Comparison of ENCODE assay signal across 8 mouse cellular contexts in genomic region chr15:6622512-6622911, GRCm38 (mm10).
DNase-seq lines count a peak whose midpoint lies in the region; ATAC-seq and TF ChIP-seq lines count a peak whose summit lies in the region.

No protein-coding gene starts in this region.

- H3K9me3 ChIP-seq in CH12.LX (replicated peaks; ENCODE audit: low read length): no peaks in the 10 kb centered on the region
- no peaks in the 10 kb centered on the region for H3K9me3 ChIP-seq in heart, postnatal 0 days (replicated peaks; ENCODE audit: control insufficient read depth, low read length)

- peak; percentile 58 for TF ChIP-seq RAD21 in CH12.LX (IDR thresholded peaks at IDR 0.05; ENCODE audit: low read depth, low read length)

- ATAC-seq in heart, postnatal 0 days (ENCODE audit: insufficient read depth, low read depth): peak; percentile 64; the same call in 1 of the 2 replicates

- H3K79me2 ChIP-seq in CH12.LX (replicated peaks; ENCODE audit: control insufficient read depth, extremely low read depth, insufficient read depth, poor library complexity, severe bottlenecking): no peaks in the 10 kb centered on the region

- in situ Hi-C loops in CH12.LX (cut with MboI; ENCODE audit: low pct_ligation_motif_present, low pct_unique_long_range_greater_than_20kb, low sequenced_read_pairs): loop anchor here (25.0 kb wide), 1 partner anchor 385 kb away; no protein-coding TSS in a partner anchor

- TF ChIP-seq POLR2A in CH12.LX (IDR thresholded peaks at IDR 0.05; ENCODE audit: low read depth, low read length): no peak

- dilution Hi-C loops in CH12.LX (cut with MboI; ENCODE audit: extremely low pct_ligation_motif_present, extremely low pct_unique_long_range_greater_than_20kb, low sequenced_read_pairs): no loop called here

- WGBS in heart, postnatal 0 days: 4% methylated on average over 5 of the region's 5 CpGs

- no peak overlapping the region for H3K27ac ChIP-seq in CH12.LX (ENCODE audit: insufficient read depth, low read depth)
- no peak overlapping the region for H3K27ac ChIP-seq in heart, postnatal 0 days (ENCODE audit: low read depth)

- H3K9ac ChIP-seq in CH12.LX (ENCODE audit: insufficient read depth, low read depth): 0 out of 2 replicates have a peak overlapping the region, but pooled peaks have one; percentile 27
- no peak overlapping the region for H3K9ac ChIP-seq in heart, postnatal 0 days (replicated peaks; ENCODE audit: low read depth, low read length)

- no peak overlapping the region for H3K4me3 ChIP-seq in CH12.LX (replicated peaks in 1 of 3; ENCODE audit: low read depth in 2 of 3, low read length in 2 of 3, poor library complexity in 1 of 3)
- H3K4me3 ChIP-seq in heart, postnatal 0 days (ENCODE audit: low read depth, low read length): no peak overlapping the region

- peaks cover 3 to 29% of the 10 kb centered on the region in 2 experiments; a peak in 2 of 4 replicates for H3K4me1 ChIP-seq in CH12.LX (ENCODE audit: control insufficient read depth in 1 of 2, insufficient read depth in 2 of 2)
- 0 out of 2 replicates have a peak, but pooled peaks cover 4% of the 10 kb centered on the region for H3K4me1 ChIP-seq in heart, postnatal 0 days (ENCODE audit: control insufficient read depth, insufficient read depth)

- H3K4me2 ChIP-seq in CH12.LX (ENCODE audit: insufficient read depth, low read depth, poor library complexity, severe bottlenecking): no peak overlapping the region
- no peak overlapping the region for H3K4me2 ChIP-seq in heart, postnatal 0 days (ENCODE audit: low read depth, low read length)

- peak; percentile 88 for DNase-seq in CH12.LX (ENCODE audit: extremely low read depth)
- peak; percentile 89 for DNase-seq in adrenal gland, postnatal 14 days
- peak; percentile 75 for DNase-seq in embryo, embryonic 9.5 days (ENCODE audit: extremely low spot score)
- peak; percentile 78 for DNase-seq in heart, postnatal 0 days (ENCODE audit: low spot score)
- DNase-seq in layer of hippocampus, postnatal 10 days (ENCODE audit: low spot score in 2 of 2): peak; percentile 83
- DNase-seq in lung, postnatal 14 days: peak; percentile 93
- DNase-seq in right cerebral cortex, postnatal 25 days: peak; percentile 57
- DNase-seq in urinary bladder, postnatal 4 days (ENCODE audit: low spot score in 2 of 2): peak; percentile 44 to 80

- H3K27me3 ChIP-seq in CH12.LX (replicated peaks): no peaks in the 10 kb centered on the region
- H3K27me3 ChIP-seq in heart, postnatal 0 days (ENCODE audit: control insufficient read depth, insufficient read depth, low read length): no peaks in the 10 kb centered on the region

- no peak for TF ChIP-seq EP300 in CH12.LX (IDR thresholded peaks at IDR 0.05; ENCODE audit: low read length)
- TF ChIP-seq EP300 in heart, postnatal 0 days (IDR thresholded peaks at IDR 0.05; ENCODE audit: low read depth): no peak

- TF ChIP-seq CTCF in CH12.LX (conservative IDR thresholded peaks at IDR 0.05 in 1 of 2, IDR thresholded peaks at IDR 0.05 in 1 of 2; ENCODE audit: low read depth in 2 of 2, low read length in 2 of 2): peak; percentile 78 to 82
- TF ChIP-seq CTCF in heart, postnatal 0 days (IDR thresholded peaks at IDR 0.05; ENCODE audit: low read depth): peak; percentile 85

- H3K36me3 ChIP-seq in CH12.LX (replicated peaks in 1 of 2; ENCODE audit: control insufficient read depth in 1 of 2, insufficient read depth in 1 of 2, low read length in 1 of 2): no peaks in the 10 kb centered on the region
- no peaks in the 10 kb centered on the region for H3K36me3 ChIP-seq in heart, postnatal 0 days (replicated peaks; ENCODE audit: control insufficient read depth, insufficient read depth, low read length)

TF ChIP-seq in CH12.LX, 34 proteins besides CTCF, POLR2A, EP300 and RAD21:
- TF ChIP-seq UBTF (IDR thresholded peaks at IDR 0.05; ENCODE audit: low read depth, low read length) (no peak), SIN3A (IDR thresholded peaks at IDR 0.05; ENCODE audit: low read length) (no peak), ZMIZ1 (IDR thresholded peaks at IDR 0.05; ENCODE audit: low read depth, low read length) (no peak), USF2 (conservative IDR thresholded peaks at IDR 0.05; ENCODE audit: low read depth, low read length) (no peak), GABPA (IDR thresholded peaks at IDR 0.05; ENCODE audit: insufficient replicate concordance, low read depth, low read length) (no peak), BHLHE40 (IDR thresholded peaks at IDR 0.05; ENCODE audit: low read depth, low read length) (peak; percentile 31; the same call in 1 of the 2 replicates), ZC3H11A (IDR thresholded peaks at IDR 0.05; ENCODE audit: low read depth, low read length) (no peak), ZNF384 (IDR thresholded peaks at IDR 0.05; ENCODE audit: low read depth, low read length) (no peak), CHD1 (IDR thresholded peaks at IDR 0.05; ENCODE audit: low read depth, low read length) (no peak), HCFC1 (IDR thresholded peaks at IDR 0.05; ENCODE audit: low read depth, low read length) (0 out of 2 replicates have a peak, but pooled peaks have one; percentile 13), NELFE (IDR thresholded peaks at IDR 0.05; ENCODE audit: low read depth, low read length) (no peak), ELF1 (IDR thresholded peaks at IDR 0.05; ENCODE audit: low read depth, low read length) (no peak), MAZ (IDR thresholded peaks at IDR 0.05; ENCODE audit: low read depth, low read length) (no peak), MYC (IDR thresholded peaks at IDR 0.05; ENCODE audit: low read depth, low read length) (peak; percentile 51; the same call in 1 of the 2 replicates), ETS1 (conservative IDR thresholded peaks at IDR 0.05; ENCODE audit: low read depth, low read length) (no peak), MAX (IDR thresholded peaks at IDR 0.05; ENCODE audit: low read length) (0 out of 2 replicates have a peak, but pooled peaks have one; percentile 40), RCOR1 (conservative IDR thresholded peaks at IDR 0.05; ENCODE audit: low read depth, low read length) (no peak), KAT2A (IDR thresholded peaks at IDR 0.05; ENCODE audit: insufficient replicate concordance, low read length) (no peak), CHD2 (IDR thresholded peaks at IDR 0.05; ENCODE audit: low read length) (no peak), USF1 (IDR thresholded peaks at IDR 0.05; ENCODE audit: low read depth, low read length) (no peak), PAX5 (IDR thresholded peaks at IDR 0.05; ENCODE audit: low read length) (no peak), NRF1 (IDR thresholded peaks at IDR 0.05; ENCODE audit: low read depth, low read length) (no peak), SMC3 (IDR thresholded peaks at IDR 0.05; ENCODE audit: low read depth, low read length) (peak; percentile 53), MXI1 (IDR thresholded peaks at IDR 0.05; ENCODE audit: low read depth, low read length) (no peak), TBP (conservative IDR thresholded peaks at IDR 0.05; ENCODE audit: low read depth, low read length) (no peak), TCF12 (IDR thresholded peaks at IDR 0.05; ENCODE audit: low read depth, low read length) (no peak)
